Mouse (Mus musculus) heart, embryonic 16.5 days (tissue): ENCODE data around the gene Prkg1. TPM values are rescaled to one million over a fixed set of nuclear protein-coding genes. Genes with fewer than 3 reads are reported as not detected.

Experiments used
- ATAC-seq: fragments of 200-750 bp; cut with Nextera tagmentation; replicated peaks from 2 replicates; pipeline ENCODE4 v1.8.0; 2017; ENCODE audit warnings: moderate number of reproducible peaks; ENCODE audit not compliant: insufficient read depth, low FRiP score; ENCODE audit errors: extremely low read depth
- H3K27ac ChIP-seq: fragments of 300-500 bp; sonication (generic); 2 replicates; pipeline ENCODE4 v1.5.1; 2014; ENCODE audit warnings: mild to moderate bottlenecking, low read length, control low read depth, moderate library complexity
- H3K27me3 ChIP-seq: fragments of 300-500 bp; sonication (generic); 2 replicates; pipeline ENCODE4 v1.6.1; 2014; ENCODE audit warnings: low read length, mixed read lengths; ENCODE audit not compliant: control insufficient read depth, insufficient read depth
- H3K36me3 ChIP-seq: fragments of 300-500 bp; sonication (generic); 2 replicates; pipeline ENCODE4 v1.6.1; 2014; ENCODE audit not compliant: control insufficient read depth, insufficient read depth
- H3K4me1 ChIP-seq: fragments of 300-500 bp; sonication (generic); 2 replicates; pipeline ENCODE4 v1.6.1; 2014; ENCODE audit warnings: low read length, mixed read lengths; ENCODE audit not compliant: control insufficient read depth, insufficient read depth
- H3K4me2 ChIP-seq: fragments of 300-500 bp; sonication (generic); 2 replicates; pipeline ENCODE4 v1.6.1; 2014; ENCODE audit warnings: low read depth, mild to moderate bottlenecking, control low read depth, low read length
- H3K4me3 ChIP-seq: fragments of 300-500 bp; sonication (generic); 2 replicates; pipeline ENCODE4 v1.5.1; 2014; ENCODE audit warnings: mild to moderate bottlenecking, control low read depth, low read length
- H3K9ac ChIP-seq: fragments of 300-500 bp; sonication (generic); 2 replicates; pipeline ENCODE4 v1.6.1; 2014; ENCODE audit warnings: low read length, control low read depth
- H3K9me3 ChIP-seq: fragments of 300-500 bp; sonication (generic); replicated peaks from 2 replicates; pipeline ENCODE4 v1.6.1; 2016; ENCODE audit warnings: low read length; ENCODE audit not compliant: control insufficient read depth
- WGBS: fragments of 180-500 bp; shearing (Covaris S2); extraction: QIAGEN DNeasy Blood & Tissue Kit; methylation state at CpG from one replicate; pipeline ENCODE4 v1.1.7; 2014; 5-methylcytosine and 5-hydroxymethylcytosine counted together
- polyA plus RNA-seq: library from polyadenylated mRNA; unstranded; fragments of >200 nt; fragmentation: Nextera tagmentation; extraction: Ambion mirVana; gene quantifications from 2 replicates; pipeline ENCODE4 v1.2.1, GENCODE M21; 2015

Prkg1 gene
- polyA plus RNA-seq, 1 experiment from 2014 or later: 6.5 TPM

GRCm38 (mm10) chr19:31340898-31341297 lies 423.9 kb downstream of the Prkg1 start:
- Histone ChIP-seq H3K27me3 (no peaks in the 10 kb centered on the region), H3K9me3 (no peaks in the 10 kb centered on the region)

GRCm38 (mm10) chr19:31338355-31339101 lies 426.3 kb downstream of the Prkg1 start:
- H3K9ac ChIP-seq: no peak overlapping the region
- no peak for ATAC-seq
- H3K4me1 ChIP-seq: peaks cover 5% of the 10 kb centered on the region
- WGBS: 81% methylated on average over 5 of the region's 5 CpGs
- no peak overlapping the region for H3K27ac ChIP-seq
- no peak overlapping the region for H3K4me2 ChIP-seq
- H3K9me3 ChIP-seq: no peaks in the 10 kb centered on the region
- H3K36me3 ChIP-seq: no peaks in the 10 kb centered on the region
- H3K27me3 ChIP-seq: no peaks in the 10 kb centered on the region
- no peak overlapping the region for H3K4me3 ChIP-seq

More at GRCm38 (mm10) chr19:31340898-31341297, 423.9 kb downstream of the Prkg1 start:
- peaks cover 5% of the 10 kb centered on the region for H3K4me1 ChIP-seq
- no peak overlapping the region for H3K27ac ChIP-seq
- no peaks in the 10 kb centered on the region for H3K36me3 ChIP-seq
- ATAC-seq: no peak
- H3K9ac ChIP-seq: no peak overlapping the region
- no peak overlapping the region for H3K4me3 ChIP-seq
- 34% methylated on average over 1 of the region's 1 CpGs for WGBS
- no peak overlapping the region for H3K4me2 ChIP-seq

GRCm38 (mm10) chr19:31337863-31338217 lies 427.0 kb downstream of the Prkg1 start:
- no peak for ATAC-seq
- 68% methylated on average over 6 of the region's 6 CpGs for WGBS
- no peak overlapping the region for H3K9ac ChIP-seq

GRCm38 (mm10) chr19:31337163-31337862 lies 427.5 kb downstream of the Prkg1 start:
- no peak for ATAC-seq

More at GRCm38 (mm10) chr19:31337863-31338217, 427.0 kb downstream of the Prkg1 start:
- Histone ChIP-seq H3K4me1 (peaks cover 5% of the 10 kb centered on the region), H3K27me3 (no peaks in the 10 kb centered on the region), H3K9me3 (no peaks in the 10 kb centered on the region), H3K27ac (no peak overlapping the region), H3K4me3 (no peak overlapping the region), H3K36me3 (no peaks in the 10 kb centered on the region), H3K4me2 (no peak overlapping the region)

GRCm38 (mm10) chr19:31336381-31336780 lies 428.5 kb downstream of the Prkg1 start:
- Histone ChIP-seq H3K9ac (no peak overlapping the region), H3K4me2 (no peak overlapping the region), H3K27ac (no peak overlapping the region), H3K36me3 (no peaks in the 10 kb centered on the region), H3K4me1 (peaks cover 3% of the 10 kb centered on the region; the same call in 1 of the 2 replicates), H3K27me3 (no peaks in the 10 kb centered on the region), H3K4me3 (no peak overlapping the region), H3K9me3 (no peaks in the 10 kb centered on the region)
- 65% methylated on average over 3 of the region's 3 CpGs for WGBS
- no peak for ATAC-seq

More at GRCm38 (mm10) chr19:31337163-31337862, 427.5 kb downstream of the Prkg1 start:
- no peak overlapping the region for H3K9ac ChIP-seq
- no peaks in the 10 kb centered on the region for H3K9me3 ChIP-seq
- H3K4me1 ChIP-seq: peaks cover 5% of the 10 kb centered on the region
- H3K4me2 ChIP-seq: no peak overlapping the region
- no peak overlapping the region for H3K27ac ChIP-seq
- H3K4me3 ChIP-seq: no peak overlapping the region
- no peaks in the 10 kb centered on the region for H3K27me3 ChIP-seq
- H3K36me3 ChIP-seq: no peaks in the 10 kb centered on the region
- 57% methylated on average over 8 of the region's 9 CpGs for WGBS

- no peaks in the 10 kb centered on the region for H3K27me3 ChIP-seq
- H3K27ac ChIP-seq: no peak overlapping the region
- no peaks in the 10 kb centered on the region for H3K9me3 ChIP-seq
- H3K36me3 ChIP-seq: no peaks in the 10 kb centered on the region
- no peak for ATAC-seq
- H3K4me3 ChIP-seq: no peak overlapping the region
- WGBS: 52% methylated on average over 5 of the region's 5 CpGs
- H3K4me2 ChIP-seq: no peak overlapping the region
- H3K4me1 ChIP-seq: no peaks in the 10 kb centered on the region
- H3K9ac ChIP-seq: no peak overlapping the region
Measured at GRCm38 (mm10) chr19:31329893-31330292, 434.9 kb downstream of the Prkg1 start.

GRCm38 (mm10) chr19:31304760-31305159 lies 460.1 kb downstream of the Prkg1 start:
- no peaks in the 10 kb centered on the region for H3K4me1 ChIP-seq
- no peak overlapping the region for H3K4me2 ChIP-seq
- H3K27me3 ChIP-seq: no peaks in the 10 kb centered on the region
- 79% methylated on average over 3 of the region's 3 CpGs for WGBS
- H3K9ac ChIP-seq: no peak overlapping the region
- H3K36me3 ChIP-seq: no peaks in the 10 kb centered on the region
- H3K4me3 ChIP-seq: no peak overlapping the region
- no peaks in the 10 kb centered on the region for H3K9me3 ChIP-seq
- ATAC-seq: no peak
- H3K27ac ChIP-seq: no peak overlapping the region

GRCm38 (mm10) chr19:31291231-31291630 lies 473.6 kb downstream of the Prkg1 start:
- H3K27me3 ChIP-seq: no peaks in the 10 kb centered on the region
- no peak overlapping the region for H3K9ac ChIP-seq
- ATAC-seq: no peak
- 80% methylated on average over 2 of the region's 2 CpGs for WGBS
- no peak overlapping the region for H3K4me2 ChIP-seq
- no peaks in the 10 kb centered on the region for H3K4me1 ChIP-seq
- H3K36me3 ChIP-seq: no peaks in the 10 kb centered on the region
- no peak overlapping the region for H3K4me3 ChIP-seq
- H3K27ac ChIP-seq: no peak overlapping the region
- no peaks in the 10 kb centered on the region for H3K9me3 ChIP-seq

- WGBS: 30% methylated on average over 3 of the region's 3 CpGs
- Histone ChIP-seq H3K9ac (no peak overlapping the region), H3K4me1 (no peaks in the 10 kb centered on the region; the same call in 1 of the 2 replicates), H3K9me3 (no peaks in the 10 kb centered on the region), H3K27ac (no peak overlapping the region), H3K4me3 (no peak overlapping the region), H3K36me3 (no peaks in the 10 kb centered on the region), H3K27me3 (no peaks in the 10 kb centered on the region), H3K4me2 (no peak overlapping the region)
- no peak for ATAC-seq
Measured at GRCm38 (mm10) chr19:31284581-31284980, 480.3 kb downstream of the Prkg1 start.
